Mouse (Mus musculus): Measurements from ENCODE around the gene Fbn1. TPM values are rescaled to one million over a fixed set of nuclear protein-coding genes. Genes with fewer than 3 reads are reported as not detected.

Fbn1 gene
- polyA plus RNA-seq, 1 experiment from 2014 or later = 25.5 TPM

GRCm38 (mm10) chr2:125342181-125342950 lies 165.4 kb downstream of the Fbn1 start:
- in situ Hi-C loops (cut with MboI; ENCODE audit: low pct_unique_long_range_greater_than_20kb) = no loop called here
- ATAC-seq = no peak
- no peak for TF ChIP-seq CTCF (IDR thresholded peaks at IDR 0.05)
- ChIA-PET POLR2A (no interaction called here), CTCF (no interaction called here)
- no peaks in the 10 kb centered on the region for H3K27me3 ChIP-seq
- DNase-seq (ENCODE audit: low read depth, low spot score) = no peak

- no peak for TF ChIP-seq CTCF (IDR thresholded peaks at IDR 0.05)
- H3K27me3 ChIP-seq = no peaks in the 10 kb centered on the region
- CTCF ChIA-PET = no interaction called here
- DNase-seq (ENCODE audit: low read depth, low spot score) (no peak), ATAC-seq (no peak)
- POLR2A ChIA-PET = interaction anchor here (1.0 kb wide), 1 partner anchor 236 kb away, joined by 3 read pairs; no protein-coding TSS in a partner anchor
- in situ Hi-C loops (cut with MboI; ENCODE audit: low pct_unique_long_range_greater_than_20kb) = no loop called here
These were observed 167.4 kb downstream of the Fbn1 start for GRCm38 (mm10) chr2:125340381-125340780.

GRCm38 (mm10) chr2:125337239-125337638 lies 170.6 kb downstream of the Fbn1 start:
- DNase-seq (ENCODE audit: low read depth, low spot score) = no peak
- no peak for ATAC-seq
- CTCF ChIA-PET = no interaction called here

GRCm38 (mm10) chr2:125335206-125335605 lies 172.6 kb downstream of the Fbn1 start:
- no peaks in the 10 kb centered on the region for H3K27me3 ChIP-seq
- in situ Hi-C loops (cut with MboI; ENCODE audit: low pct_unique_long_range_greater_than_20kb) = no loop called here
- POLR2A ChIA-PET = interaction anchor here (1.2 kb wide), 1 partner anchor 14 kb away, joined by 4 read pairs; no protein-coding TSS in a partner anchor
- no peak for ATAC-seq
- no peak for DNase-seq (ENCODE audit: low read depth, low spot score)
- CTCF ChIA-PET = interaction anchor here (2.8 kb wide), 1 partner anchor 17 kb away, joined by 11 read pairs; no protein-coding TSS in a partner anchor
- TF ChIP-seq CTCF (IDR thresholded peaks at IDR 0.05) = no peak

More at GRCm38 (mm10) chr2:125337239-125337638, 170.6 kb downstream of the Fbn1 start:
- in situ Hi-C loops (cut with MboI; ENCODE audit: low pct_unique_long_range_greater_than_20kb) = no loop called here
- TF ChIP-seq CTCF (IDR thresholded peaks at IDR 0.05) = no peak
- H3K27me3 ChIP-seq = no peaks in the 10 kb centered on the region
- POLR2A ChIA-PET = no interaction called here

- DNase-seq (ENCODE audit: low read depth, low spot score) (no peak), ATAC-seq (no peak)
- no peaks in the 10 kb centered on the region for H3K27me3 ChIP-seq
- in situ Hi-C loops (cut with MboI; ENCODE audit: low pct_unique_long_range_greater_than_20kb) = no loop called here
- ChIA-PET POLR2A (interaction anchor here (1.1 to 1.2 kb wide), 2 partner anchors 9 to 13 kb away, joined by 3 to 4 read pairs; no protein-coding TSS in a partner anchor), CTCF (interaction anchor here (0.9 to 2.8 kb wide), 8 partner anchors 12 to 272 kb away, joined by 3 to 11 read pairs (median 4); no protein-coding TSS in a partner anchor)
- TF ChIP-seq CTCF (IDR thresholded peaks at IDR 0.05) = peak; percentile 47
These were observed 173.6 kb downstream of the Fbn1 start for GRCm38 (mm10) chr2:125334163-125334562.

- ChIA-PET CTCF (no interaction called here), POLR2A (no interaction called here)
- in situ Hi-C loops (cut with MboI; ENCODE audit: low pct_unique_long_range_greater_than_20kb) = no loop called here
- TF ChIP-seq CTCF (IDR thresholded peaks at IDR 0.05) = no peak
- ATAC-seq (no peak), DNase-seq (ENCODE audit: low read depth, low spot score) (no peak)
- no peaks in the 10 kb centered on the region for H3K27me3 ChIP-seq
These were observed 176.2 kb downstream of the Fbn1 start for GRCm38 (mm10) chr2:125331581-125331980.

- ChIA-PET POLR2A (no interaction called here), CTCF (no interaction called here)
- TF ChIP-seq CTCF (IDR thresholded peaks at IDR 0.05) = no peak
- in situ Hi-C loops (cut with MboI; ENCODE audit: low pct_unique_long_range_greater_than_20kb) = no loop called here
- H3K27me3 ChIP-seq = no peaks in the 10 kb centered on the region
- DNase-seq (ENCODE audit: low read depth, low spot score) = no peak
- ATAC-seq = no peak
These were observed 177.3 kb downstream of the Fbn1 start for GRCm38 (mm10) chr2:125330506-125330905.

GRCm38 (mm10) chr2:125325125-125325855 lies 182.5 kb downstream of the Fbn1 start:
- DNase-seq (ENCODE audit: low read depth, low spot score) = no peak
- ATAC-seq = no peak
- ChIA-PET CTCF (interaction anchor here (1.5 kb wide), 1 partner anchor 27 kb away, joined by 5 read pairs; no protein-coding TSS in a partner anchor), POLR2A (interaction anchor here (1.1 kb wide), 1 partner anchor 8 kb away, joined by 3 read pairs; no protein-coding TSS in a partner anchor)
- no peaks in the 10 kb centered on the region for H3K27me3 ChIP-seq
- TF ChIP-seq CTCF (IDR thresholded peaks at IDR 0.05) = no peak
- in situ Hi-C loops (cut with MboI; ENCODE audit: low pct_unique_long_range_greater_than_20kb) = no loop called here

GRCm38 (mm10) chr2:125324455-125324854 lies 183.3 kb downstream of the Fbn1 start:
- no peak for TF ChIP-seq CTCF (IDR thresholded peaks at IDR 0.05)
- H3K27me3 ChIP-seq = no peaks in the 10 kb centered on the region
- DNase-seq (ENCODE audit: low read depth, low spot score) (no peak), ATAC-seq (no peak)
- CTCF ChIA-PET = interaction anchor here (1.5 kb wide), 1 partner anchor 28 kb away, joined by 5 read pairs; no protein-coding TSS in a partner anchor
- POLR2A ChIA-PET = interaction anchor here (1.1 kb wide), 1 partner anchor 9 kb away, joined by 3 read pairs; no protein-coding TSS in a partner anchor
- in situ Hi-C loops (cut with MboI; ENCODE audit: low pct_unique_long_range_greater_than_20kb) = no loop called here

- ChIA-PET POLR2A (no interaction called here), CTCF (interaction anchor here (1.0 kb wide), 1 partner anchor 23 kb away, joined by 3 read pairs; no protein-coding TSS in a partner anchor)
- ATAC-seq = no peak
- DNase-seq (ENCODE audit: low read depth, low spot score) = no peak
- H3K27me3 ChIP-seq = no peaks in the 10 kb centered on the region
- TF ChIP-seq CTCF (IDR thresholded peaks at IDR 0.05) = no peak
- in situ Hi-C loops (cut with MboI; ENCODE audit: low pct_unique_long_range_greater_than_20kb) = no loop called here
These were observed 184.4 kb downstream of the Fbn1 start for GRCm38 (mm10) chr2:125323347-125323746.
